Mouse (Mus musculus) neural tube, embryonic 11.5 days (tissue): ENCODE data around the gene Nme7. TPM values are rescaled to one million over a fixed set of nuclear protein-coding genes. Genes with fewer than 3 reads are reported as not detected.

Experiments
- ATAC-seq: fragments of 200-750 bp; cut with Nextera tagmentation; 2 replicates; pipeline ENCODE4 v1.8.0; 2017; ENCODE audit warnings: moderate number of reproducible peaks, mild to moderate bottlenecking, moderate TSS enrichment, moderate library complexity; ENCODE audit not compliant: insufficient read depth, low FRiP score, low TSS enrichment
- DNase-seq: peaks from one replicate; pipeline ENCODE4 v3.0.0-alpha.2; 2015; ENCODE audit warnings: low spot score
- H3K27ac ChIP-seq: fragments of 300-500 bp; sonication (generic); 2 replicates; pipeline ENCODE4 v1.5.1; 2014; ENCODE audit warnings: low read depth, mild to moderate bottlenecking, low read length
- H3K27me3 ChIP-seq: fragments of 300-500 bp; sonication (generic); 2 replicates; pipeline ENCODE4 v1.6.1; 2014; ENCODE audit warnings: mild to moderate bottlenecking, low read length, mixed read lengths; ENCODE audit not compliant: control insufficient read depth, insufficient read depth
- H3K36me3 ChIP-seq: fragments of 300-500 bp; sonication (generic); 2 replicates; pipeline ENCODE4 v1.6.1; 2014; ENCODE audit warnings: mild to moderate bottlenecking, low read length, moderate library complexity, mixed read lengths; ENCODE audit not compliant: control insufficient read depth, insufficient read depth
- H3K4me1 ChIP-seq: fragments of 300-500 bp; sonication (generic); 2 replicates; pipeline ENCODE4 v1.6.1; 2014; ENCODE audit warnings: low read length, mixed read lengths; ENCODE audit not compliant: control insufficient read depth, insufficient read depth
- H3K4me2 ChIP-seq: fragments of 300-500 bp; sonication (generic); 2 replicates; pipeline ENCODE4 v1.6.1; 2014; ENCODE audit warnings: low read depth, mild to moderate bottlenecking, moderate library complexity
- H3K4me3 ChIP-seq: fragments of 300-500 bp; sonication (generic); 2 replicates; pipeline ENCODE4 v1.5.1; 2014; ENCODE audit warnings: low read depth, low read length
- H3K9ac ChIP-seq: fragments of 300-500 bp; sonication (generic); 2 replicates; pipeline ENCODE4 v1.6.1; 2014; ENCODE audit warnings: mild to moderate bottlenecking, low read length
- H3K9me3 ChIP-seq: fragments of 300-500 bp; sonication (generic); 2 replicates; pipeline ENCODE4 v1.6.1; 2016; ENCODE audit warnings: low read length; ENCODE audit not compliant: control insufficient read depth
- WGBS: fragments of 180-500 bp; shearing (Covaris S2); extraction: QIAGEN DNeasy Blood & Tissue Kit; methylation state at CpG from one replicate; pipeline ENCODE4 v1.1.7; 2014; 5-methylcytosine and 5-hydroxymethylcytosine counted together
- polyA plus RNA-seq: library from polyadenylated mRNA; unstranded; fragments of >200 nt; fragmentation: Nextera tagmentation; extraction: Ambion mirVana; gene quantifications from 2 replicates; pipeline ENCODE4 v1.2.1, GENCODE M21; 2014

The Nme7 gene
- polyA plus RNA-seq, 1 experiment from 2014 or later: 32.4 TPM

- H3K4me2 ChIP-seq: no peak overlapping the region
- DNase-seq (no peak), ATAC-seq (no peak)
- no peak overlapping the region for H3K9ac ChIP-seq
- no peaks in the 10 kb centered on the region for H3K9me3 ChIP-seq
- WGBS: 90% methylated on average over 11 of the region's 11 CpGs
- no peaks in the 10 kb centered on the region for H3K36me3 ChIP-seq
- H3K4me3 ChIP-seq: no peak overlapping the region
- H3K4me1 ChIP-seq: no peaks in the 10 kb centered on the region
- no peak overlapping the region for H3K27ac ChIP-seq
- no peaks in the 10 kb centered on the region for H3K27me3 ChIP-seq
These were observed 136.9 kb downstream of the Nme7 start for GRCm38 (mm10) chr1:164440708-164441407.

- Histone ChIP-seq H3K27ac (no peak overlapping the region), H3K4me3 (no peak overlapping the region), H3K27me3 (no peaks in the 10 kb centered on the region), H3K4me2 (no peak overlapping the region), H3K4me1 (no peaks in the 10 kb centered on the region), H3K9ac (no peak overlapping the region), H3K9me3 (no peaks in the 10 kb centered on the region), H3K36me3 (no peaks in the 10 kb centered on the region)
- no peak for DNase-seq
- ATAC-seq: no peak
- 70% methylated on average over 18 of the region's 18 CpGs for WGBS
These were observed 137.6 kb downstream of the Nme7 start for GRCm38 (mm10) chr1:164441408-164441974.

GRCm38 (mm10) chr1:164445620-164446162 is 141.8 kb downstream of the Nme7 start:
- Histone ChIP-seq H3K4me2 (no peak overlapping the region), H3K9ac (no peak overlapping the region), H3K4me3 (no peak overlapping the region), H3K4me1 (no peaks in the 10 kb centered on the region), H3K27me3 (no peaks in the 10 kb centered on the region), H3K36me3 (no peaks in the 10 kb centered on the region), H3K9me3 (no peaks in the 10 kb centered on the region), H3K27ac (no peak overlapping the region)
- DNase-seq: no peak
- WGBS: 90% methylated on average over 5 of the region's 5 CpGs
- ATAC-seq: no peak

- no peak for ATAC-seq
- Histone ChIP-seq H3K4me1 (no peaks in the 10 kb centered on the region), H3K27ac (no peak overlapping the region), H3K27me3 (no peaks in the 10 kb centered on the region), H3K9ac (no peak overlapping the region), H3K4me2 (no peak overlapping the region), H3K36me3 (no peaks in the 10 kb centered on the region), H3K9me3 (no peaks in the 10 kb centered on the region), H3K4me3 (no peak overlapping the region)
- no peak for DNase-seq
- 92% methylated on average over 10 of the region's 10 CpGs for WGBS
These were observed 142.6 kb downstream of the Nme7 start for GRCm38 (mm10) chr1:164446535-164446934.

- Histone ChIP-seq H3K4me1 (no peaks in the 10 kb centered on the region), H3K9ac (no peak overlapping the region), H3K27me3 (no peaks in the 10 kb centered on the region), H3K27ac (no peak overlapping the region), H3K4me3 (no peak overlapping the region), H3K36me3 (no peaks in the 10 kb centered on the region), H3K4me2 (no peak overlapping the region), H3K9me3 (no peaks in the 10 kb centered on the region)
- ATAC-seq (no peak), DNase-seq (no peak)
- WGBS: 86% methylated on average over 6 of the region's 6 CpGs
These were observed 143.6 kb downstream of the Nme7 start for GRCm38 (mm10) chr1:164447521-164447920.

- H3K4me3 ChIP-seq: no peak overlapping the region
These were observed 145.7 kb downstream of the Nme7 start for GRCm38 (mm10) chr1:164449626-164450025.

GRCm38 (mm10) chr1:164450231-164450630 is 146.3 kb downstream of the Nme7 start:
- DNase-seq (no peak), ATAC-seq (no peak)
- H3K27me3 ChIP-seq: no peaks in the 10 kb centered on the region
- no peaks in the 10 kb centered on the region for H3K4me1 ChIP-seq
- no peak overlapping the region for H3K4me3 ChIP-seq
- no peak overlapping the region for H3K4me2 ChIP-seq
- no peaks in the 10 kb centered on the region for H3K9me3 ChIP-seq
- no peak overlapping the region for H3K9ac ChIP-seq
- no peak overlapping the region for H3K27ac ChIP-seq
- 91% methylated on average over 4 of the region's 4 CpGs for WGBS
- H3K36me3 ChIP-seq: no peaks in the 10 kb centered on the region

More at GRCm38 (mm10) chr1:164449626-164450025, 145.7 kb downstream of the Nme7 start:
- Histone ChIP-seq H3K27me3 (no peaks in the 10 kb centered on the region), H3K27ac (no peak overlapping the region), H3K4me1 (no peaks in the 10 kb centered on the region), H3K4me2 (no peak overlapping the region), H3K9me3 (no peaks in the 10 kb centered on the region), H3K36me3 (no peaks in the 10 kb centered on the region), H3K9ac (no peak overlapping the region)
- no peak for DNase-seq
- 92% methylated on average over 8 of the region's 8 CpGs for WGBS
- ATAC-seq: no peak

GRCm38 (mm10) chr1:164450644-164451043 is 146.7 kb downstream of the Nme7 start:
- H3K36me3 ChIP-seq: no peaks in the 10 kb centered on the region
- DNase-seq (no peak), ATAC-seq (no peak)
- H3K4me3 ChIP-seq: no peak overlapping the region
- no peaks in the 10 kb centered on the region for H3K4me1 ChIP-seq
- H3K4me2 ChIP-seq: no peak overlapping the region
- no peaks in the 10 kb centered on the region for H3K27me3 ChIP-seq
- no peaks in the 10 kb centered on the region for H3K9me3 ChIP-seq
- WGBS: 91% methylated on average over 4 of the region's 4 CpGs
- no peak overlapping the region for H3K27ac ChIP-seq
- H3K9ac ChIP-seq: no peak overlapping the region

- Histone ChIP-seq H3K9ac (no peak overlapping the region), H3K4me1 (no peaks in the 10 kb centered on the region), H3K27ac (no peak overlapping the region), H3K36me3 (no peaks in the 10 kb centered on the region), H3K4me2 (no peak overlapping the region), H3K4me3 (no peak overlapping the region), H3K9me3 (no peaks in the 10 kb centered on the region), H3K27me3 (no peaks in the 10 kb centered on the region)
- WGBS: 92% methylated on average over 5 of the region's 5 CpGs
- no peak for ATAC-seq
- DNase-seq: no peak
These were observed 147.4 kb downstream of the Nme7 start for GRCm38 (mm10) chr1:164451346-164451745.
